Mouse (Mus musculus) T-helper 17 cell (primary cell): Measurements from ENCODE around the gene Gm2163.
"Not testable (repeated sequence)": the region's sequence is repeated elsewhere in the genome, so short reads cannot be mapped to it uniquely, and the experiment has no call there.

ENCODE experiments used
- in situ Hi-C, 2 experiments: fragments of 300-600 bp; cut with MboI, MseI; formaldehyde crosslinking; loops; 1 replicate in 1 of 2; 2 replicates in 1 of 2; pipeline ENCODE4 v1.15.1; 2025; ENCODE audit warnings: high pct_unique_total_duplicates in 2 of 2

Gene Gm2163

DNA sequence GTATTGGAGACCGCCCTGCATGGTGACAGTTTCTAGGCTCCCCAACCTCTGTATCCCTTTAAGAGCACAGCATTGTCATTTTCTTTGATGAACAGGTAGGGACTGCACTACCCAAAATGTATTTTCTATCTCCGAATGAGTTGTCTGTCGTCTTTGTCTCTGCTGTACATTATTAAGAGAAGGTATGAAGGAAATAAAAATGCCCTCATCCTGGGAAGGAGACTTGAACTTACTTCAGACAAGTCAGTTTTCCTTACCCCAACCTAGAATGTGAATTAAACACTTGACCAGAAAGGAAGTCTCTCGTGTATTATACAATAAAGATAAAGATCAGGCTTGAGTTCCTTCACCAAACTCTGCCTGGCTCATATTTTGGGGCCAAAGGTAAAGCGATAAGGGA lies at the start of gene Gm2163:
Gene Gm2163 (plus strand): TSS at position 301 of the 400 bp plus-strand sequence.
- in situ Hi-C loops: not testable (repeated sequence)

- in situ Hi-C loops: not testable (repeated sequence)
Observed at GRCm38 (mm10) chr4:42439078-42439477, 27.5 kb upstream of the Gm2163 start, which contains the start of gene Gm21586. Gene Gm21586, plus strand, starts transcription at chr4:42439378.

DNA sequence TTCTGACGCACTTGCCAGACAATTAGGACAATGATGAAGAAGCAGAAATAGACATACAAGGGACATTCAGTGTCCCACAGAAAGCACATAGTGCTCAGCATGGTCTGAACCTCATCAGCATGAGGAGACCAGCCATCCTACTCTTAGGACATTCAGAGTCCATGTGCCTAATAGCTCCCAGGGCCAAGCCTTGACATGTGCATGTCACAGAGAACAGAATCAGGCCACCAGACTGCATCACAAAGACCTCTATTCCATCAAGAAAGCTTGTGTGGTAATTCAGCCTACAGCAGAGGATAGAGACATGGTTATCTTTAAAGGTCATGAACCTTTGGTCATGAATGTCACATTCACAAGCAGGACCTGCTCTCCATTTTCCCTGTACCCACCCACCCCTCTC lies 61.5 kb downstream of the Gm2163 start, which contains the start of gene Fam205a2:
Gene Fam205a2 (minus strand): TSS at position 101 of the 400 bp plus-strand sequence.
- in situ Hi-C loops: not testable (repeated sequence)

DNA sequence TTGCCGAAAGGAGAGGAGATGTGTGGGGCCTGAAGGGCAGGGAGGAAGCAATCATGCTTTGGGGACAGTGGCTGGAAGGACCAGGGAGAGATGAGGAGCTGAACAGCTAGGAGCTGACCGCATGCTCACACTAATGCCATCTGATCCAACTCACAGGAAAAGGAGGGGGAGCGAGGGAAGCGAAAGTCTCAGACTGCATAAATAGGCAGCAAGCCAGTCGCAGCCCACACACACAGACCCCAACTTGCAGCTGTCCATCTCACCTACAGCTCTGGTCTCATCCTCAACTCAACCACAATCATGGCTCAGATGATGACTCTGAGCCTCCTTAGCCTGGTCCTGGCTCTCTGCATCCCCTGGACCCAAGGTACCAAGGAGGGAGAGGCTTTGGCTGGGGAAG lies 145.3 kb downstream of the Gm2163 start, which contains the start of gene Gm10591:
Gene Gm10591 (plus strand): TSS at position 301 of the 400 bp plus-strand sequence.
- in situ Hi-C loops: not testable (repeated sequence)

GRCm38 (mm10) chr4:42629419-42629818 lies 162.9 kb downstream of the Gm2163 start, which contains the start of gene Gm2564:
Gene Gm2564, plus strand, starts transcription at chr4:42629719.
- in situ Hi-C loops: not testable (repeated sequence)
